ENCODE assay signal across 1 mouse cellular context in genomic region chr1:191114868-191115267, GRCm38 (mm10).
A peak's percentile ranks its signal among the peaks of the same experiment; 100 is the strongest.
TF ChIP-seq lines count a peak whose summit lies in the region.

No protein-coding gene starts in this region.

TF ChIP-seq in CH12.LX, 34 proteins besides CTCF, POLR2A, EP300 and RAD21:
- TF ChIP-seq MAX (IDR thresholded peaks at IDR 0.05; ENCODE audit: low read length) (peak; percentile 44; the same call in 1 of the 2 replicates), MAZ (IDR thresholded peaks at IDR 0.05; ENCODE audit: low read depth, low read length) (no peak), TCF12 (IDR thresholded peaks at IDR 0.05; ENCODE audit: low read depth, low read length) (peak; percentile 70), BHLHE40 (IDR thresholded peaks at IDR 0.05; ENCODE audit: low read depth, low read length) (peak; percentile 73), GABPA (IDR thresholded peaks at IDR 0.05; ENCODE audit: insufficient replicate concordance, low read depth, low read length) (no peak), MYC (IDR thresholded peaks at IDR 0.05; ENCODE audit: low read depth, low read length) (peak; percentile 72; the same call in 1 of the 2 replicates), ZMIZ1 (IDR thresholded peaks at IDR 0.05; ENCODE audit: low read depth, low read length) (no peak), ETS1 (conservative IDR thresholded peaks at IDR 0.05; ENCODE audit: low read depth, low read length) (peak; percentile 73), MEF2A (IDR thresholded peaks at IDR 0.05; ENCODE audit: borderline replicate concordance, low read depth, low read length) (peak; percentile 71), KAT2A (IDR thresholded peaks at IDR 0.05; ENCODE audit: insufficient replicate concordance, low read length) (no peak), JUN (IDR thresholded peaks at IDR 0.05; ENCODE audit: insufficient read depth, low read depth, low read length) (peak; percentile 62), TBP (conservative IDR thresholded peaks at IDR 0.05; ENCODE audit: low read depth, low read length) (peak; percentile 33; the same call in 1 of the 2 replicates), RCOR1 (conservative IDR thresholded peaks at IDR 0.05; ENCODE audit: low read depth, low read length) (peak; percentile 54; the same call in 1 of the 2 replicates), CHD2 (IDR thresholded peaks at IDR 0.05; ENCODE audit: low read length) (peak; percentile 95), IRF4 (IDR thresholded peaks at IDR 0.05; ENCODE audit: low read depth, low read length) (peak; percentile 96), ELF1 (IDR thresholded peaks at IDR 0.05; ENCODE audit: low read depth, low read length) (peak; percentile 75), MXI1 (IDR thresholded peaks at IDR 0.05; ENCODE audit: low read depth, low read length) (no peak), CHD1 (IDR thresholded peaks at IDR 0.05; ENCODE audit: low read depth, low read length) (no peak)
